Mouse (Mus musculus) adrenal gland, postnatal 10 days (tissue): ENCODE measurements at regions not wholly inside any gene's neighbourhood (a gene's known extent, or its start where the extent isn't known, plus 50 kb on each side); places are given as distances from the start of the nearest gene placed in this dataset.

ENCODE experiments used
- DNase-seq: peaks from one replicate; pipeline ENCODE4 v3.0.0; 2021; ENCODE audit warnings: mixed read lengths

DNA sequence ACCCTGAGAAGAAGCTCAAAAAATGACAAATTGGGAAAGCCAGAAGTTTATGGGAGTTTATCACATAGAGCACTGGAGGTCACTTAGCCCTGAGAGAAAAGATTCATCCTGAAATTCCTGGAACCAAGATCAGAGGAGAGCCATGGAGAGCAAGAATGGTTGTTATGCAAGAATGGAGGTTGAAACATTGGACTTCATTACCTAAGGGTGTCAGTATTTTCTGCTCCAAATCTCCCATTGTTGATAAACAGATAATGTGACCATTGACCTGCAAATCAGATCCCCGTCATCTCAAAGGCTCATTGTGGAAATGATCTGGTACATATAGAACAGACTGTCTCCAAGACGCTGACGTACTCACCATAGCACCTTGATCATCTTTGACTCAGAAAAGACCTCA lies 1477.6 kb upstream of the Slc10a2 start:
- DNase-seq: no peak

DNA sequence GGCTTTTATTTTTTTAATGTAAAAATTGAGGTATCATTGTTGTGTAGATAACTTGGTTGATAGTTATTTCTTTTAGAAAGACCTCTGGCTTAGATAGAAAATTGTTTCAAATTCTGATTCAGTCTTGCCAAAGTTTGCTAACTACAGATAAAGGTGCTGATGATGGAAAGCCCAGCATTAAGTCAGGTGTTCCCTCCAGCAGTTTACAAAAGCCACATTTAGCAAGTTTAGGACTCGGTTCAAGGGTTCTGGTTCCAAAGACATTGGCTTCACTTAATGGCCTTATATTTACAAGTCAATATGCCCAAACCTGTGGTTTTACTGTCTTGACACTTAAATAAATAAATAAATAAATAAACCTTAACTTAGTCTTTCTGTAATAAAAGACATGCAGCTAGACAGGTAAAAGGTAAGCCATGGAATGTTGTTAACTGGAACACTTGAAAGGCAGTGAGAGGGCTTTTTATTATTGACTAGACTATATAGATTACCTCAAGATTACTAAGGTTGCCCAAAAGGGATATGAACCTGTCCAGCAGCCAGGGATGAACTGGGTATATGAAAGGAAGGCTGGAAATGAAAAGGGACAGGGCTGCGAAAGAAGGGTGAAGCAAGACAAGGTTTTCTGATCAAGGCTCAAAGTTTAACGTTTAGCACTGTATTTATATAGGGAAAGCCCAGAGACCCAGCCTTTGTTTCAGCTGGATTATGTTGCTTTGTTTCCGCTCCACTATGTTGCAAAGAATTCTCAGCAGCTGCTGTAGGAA lies 1472.9 kb upstream of the Slc10a2 start:
- no peak for DNase-seq

- DNase-seq: no peak
Observed at GRCm38 (mm10) chr8:6575241-6575640, 1470.1 kb upstream of the Slc10a2 start.

GRCm38 (mm10) chr8:6573492-6573891 lies 1468.3 kb upstream of the Slc10a2 start:
- no peak for DNase-seq

DNA sequence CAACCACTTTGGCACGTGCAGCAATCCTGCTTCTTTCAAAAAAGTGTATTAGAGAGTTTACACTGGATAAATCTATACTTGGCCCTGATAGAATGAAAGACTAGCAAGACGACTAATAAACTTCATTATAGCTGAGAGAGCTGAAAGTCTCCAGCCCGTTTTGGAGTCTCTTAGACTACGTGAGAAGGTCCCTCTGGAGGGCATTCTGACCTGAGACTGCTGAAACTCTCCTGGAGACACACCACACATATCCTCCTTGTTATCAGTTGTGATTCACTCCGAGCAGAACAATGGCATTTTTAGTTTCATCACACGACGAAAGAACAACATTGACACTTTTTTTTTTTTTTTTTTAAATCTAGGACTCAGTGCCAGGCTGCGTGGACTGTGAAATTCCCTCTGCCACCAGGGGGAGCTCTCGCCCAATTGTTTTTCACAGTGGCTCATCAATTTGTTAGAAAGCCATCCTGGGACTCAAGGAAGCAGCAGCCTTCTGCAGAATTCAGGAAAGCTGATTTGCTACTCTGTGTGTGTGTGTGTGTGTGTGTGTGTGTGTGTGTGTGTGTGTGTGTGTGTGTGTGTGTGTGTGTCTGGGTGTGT lies 1467.0 kb upstream of the Slc10a2 start:
- peak; percentile 91 for DNase-seq

DNA sequence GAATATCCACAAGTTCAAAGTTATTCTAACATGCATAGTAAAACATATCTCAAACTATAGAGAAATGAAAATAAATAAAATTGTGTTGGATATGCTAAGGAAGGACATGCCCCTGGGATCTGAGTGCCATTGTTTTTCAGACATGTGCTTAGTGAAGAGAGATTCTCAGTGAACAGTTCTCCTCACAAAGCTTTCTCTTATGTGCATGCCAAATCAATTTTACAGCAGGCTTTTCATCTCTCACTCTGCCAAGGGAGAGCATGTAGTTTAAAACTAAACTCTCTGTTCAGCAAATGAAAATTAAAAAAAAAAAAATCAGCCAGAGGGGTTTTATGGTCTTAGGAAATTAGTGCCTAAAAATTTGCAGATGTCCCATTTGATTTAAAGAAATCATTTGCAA lies 1445.8 kb upstream of the Slc10a2 start:
- no peak for DNase-seq

DNA sequence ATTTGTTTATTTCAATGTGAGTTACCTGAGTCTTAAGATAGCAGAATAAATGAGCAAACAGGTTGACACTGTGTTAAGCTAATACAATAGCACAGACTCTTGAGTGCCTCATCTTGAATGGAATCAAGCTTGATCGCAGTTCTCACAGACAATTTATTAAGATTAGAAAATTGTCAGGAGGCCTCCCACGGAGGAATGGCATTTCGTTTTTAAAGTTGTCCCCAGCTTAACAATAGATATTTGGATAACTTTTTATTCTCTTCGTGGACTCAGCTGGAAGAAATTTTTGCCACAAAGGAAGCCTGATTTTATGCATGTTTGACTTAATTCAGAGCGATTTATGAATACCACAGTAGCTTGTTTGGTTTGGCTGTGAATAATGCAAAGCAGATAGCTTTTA lies 1422.0 kb upstream of the Slc10a2 start:
- DNase-seq: no peak

- no peak for DNase-seq
Observed at GRCm38 (mm10) chr8:6515882-6516682, 1410.9 kb upstream of the Slc10a2 start.

DNA sequence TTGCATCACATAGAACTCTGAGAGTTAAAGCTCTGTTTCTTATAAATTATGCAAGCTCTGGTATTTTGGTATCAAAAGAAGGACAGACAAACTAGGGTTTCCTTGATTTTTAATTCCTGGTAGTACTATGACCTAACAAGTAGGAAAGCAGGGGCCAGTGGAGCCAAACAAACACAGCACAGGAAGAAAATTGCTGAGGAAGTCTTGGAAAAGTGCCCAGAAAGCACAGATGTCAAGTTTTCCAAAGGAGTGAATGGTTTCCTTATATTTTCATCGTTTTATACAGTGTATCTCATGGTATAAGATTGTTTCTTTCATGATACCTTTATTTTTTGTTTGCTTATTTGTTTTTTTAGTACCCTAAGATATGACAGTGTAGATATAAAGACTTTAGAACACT lies 1387.3 kb upstream of the Slc10a2 start:
- DNase-seq: no peak

DNA sequence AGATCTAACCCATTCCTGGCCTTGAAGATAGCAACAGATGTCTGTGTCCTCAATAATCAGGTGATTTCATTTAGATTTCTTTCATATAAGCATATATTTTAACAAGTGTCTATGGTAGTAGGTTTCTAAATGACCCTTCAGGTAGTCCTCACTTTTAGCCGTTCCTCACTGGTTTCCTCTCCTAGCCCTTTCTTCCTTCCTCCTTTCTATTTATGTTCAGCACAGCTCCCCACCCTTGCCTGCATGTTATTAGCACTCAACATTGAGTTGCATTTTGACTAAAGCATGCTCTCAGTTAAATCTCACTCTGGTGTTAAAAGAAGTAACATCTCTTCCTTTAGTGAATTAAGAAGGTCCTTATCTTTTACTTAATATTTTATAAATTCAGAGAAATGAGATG lies 1376.8 kb upstream of the Slc10a2 start:
- DNase-seq: no peak

- no peak for DNase-seq
Observed at GRCm38 (mm10) chr8:6471089-6471488, 1365.9 kb upstream of the Slc10a2 start.

GRCm38 (mm10) chr8:6456553-6457180 lies 1351.5 kb upstream of the Slc10a2 start:
- DNase-seq: no peak

GRCm38 (mm10) chr8:6448301-6448700 lies 1343.2 kb upstream of the Slc10a2 start:
- DNase-seq: no peak

DNA sequence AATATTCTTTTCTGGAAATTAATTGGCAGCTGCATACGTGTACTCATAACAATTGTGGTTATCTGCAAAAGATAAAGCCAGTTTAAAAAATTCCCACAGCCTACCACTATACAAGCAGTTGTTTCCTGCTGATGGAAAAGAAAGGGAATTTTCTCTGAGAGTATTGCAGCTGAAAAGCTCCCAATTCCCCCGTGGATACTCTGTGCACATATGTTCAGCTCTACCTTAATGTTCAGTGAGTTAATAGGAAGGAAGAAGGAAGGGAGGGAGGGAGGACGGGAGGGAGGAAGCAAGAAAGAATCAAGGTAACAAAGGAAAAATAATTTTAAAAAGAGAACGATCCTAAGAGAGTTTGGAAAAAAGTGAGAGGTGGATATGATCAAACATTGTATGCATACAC lies 1333.9 kb upstream of the Slc10a2 start:
- no peak for DNase-seq
